ENCODE assay signal across 13 mouse cellular contexts in the genomic region with DNA sequence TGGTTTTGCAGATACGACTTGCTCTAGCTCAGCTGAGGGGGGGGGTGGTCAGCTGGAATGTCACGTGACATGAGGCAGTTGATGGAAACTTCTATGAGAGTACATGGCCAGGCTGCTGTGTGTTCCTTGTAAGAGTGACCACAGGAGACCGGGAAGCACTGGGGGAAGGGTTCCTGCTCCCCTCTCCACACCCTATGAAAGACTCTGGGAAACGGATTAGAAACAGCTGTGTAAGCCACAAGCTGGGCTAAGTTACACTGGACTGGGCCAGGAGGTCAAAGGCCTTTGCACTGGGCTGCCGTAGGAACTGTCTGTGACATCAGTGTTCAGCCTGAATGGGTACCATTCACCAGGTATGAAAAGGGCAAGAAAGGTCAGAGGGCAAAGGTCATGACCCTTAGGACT. TPM values are rescaled to one million over a fixed set of nuclear protein-coding genes. Genes with fewer than 3 reads are reported as not detected.
A peak's percentile ranks its signal among the peaks of the same experiment; 100 is the strongest.
DNase-seq lines count a peak whose midpoint lies in the region; ATAC-seq and TF ChIP-seq lines count a peak whose summit lies in the region.
"Had no signal": no experiment of that assay in that cellular context is flagged by ENCODE, and none has a peak within 500 bp of the region (broad histone marks: within the 10 kb centered on the region; RNA-seq: fewer than 3 reads in every experiment).

No protein-coding gene starts in this region.

- no peaks in the 10 kb centered on the region for H3K4me1 ChIP-seq in liver, adult 2 months (ENCODE audit: control insufficient read depth, insufficient read depth, low read length)
- H3K4me1 ChIP-seq: hindbrain, embryonic 15.5 days had no signal

- H3K27ac ChIP-seq in liver, adult 2 months (replicated peaks; ENCODE audit: insufficient read depth, low read depth, low read length) = no peak overlapping the region
- H3K27ac ChIP-seq: embryonic facial prominence, embryonic 13.5 days; hindbrain, embryonic 15.5 days; liver, embryonic 12.5 days had no signal

- peak; percentile 28 for DNase-seq in liver, adult 2 months (ENCODE audit: extremely low read depth, low read depth, low spot score)
- no peak for DNase-seq in liver
- peak; percentile 81 for DNase-seq in embryo, embryonic 9.5 days (ENCODE audit: extremely low spot score)
- peak; percentile 50 to 55 for DNase-seq in kidney, adult 8-10 months
- DNase-seq in ovary, postnatal 14 days (ENCODE audit: low spot score) = no peak
- DNase-seq: lung, postnatal 4 days; right cerebral cortex, postnatal 25 days had no signal

- H3ac ChIP-seq in myocyte (ENCODE audit: control insufficient read depth, insufficient read length) = no peak overlapping the region

- no peak for TF ChIP-seq POLR2A in liver, adult 2 months (IDR thresholded peaks at IDR 0.05; ENCODE audit: extremely low read depth, insufficient read depth, low read length)
- no peak for TF ChIP-seq POLR2A in myocyte (IDR thresholded peaks at IDR 0.05; ENCODE audit: insufficient read length, low read depth)

- no peaks in the 10 kb centered on the region for H3K36me3 ChIP-seq in liver, adult 2 months (ENCODE audit: control insufficient read depth, insufficient read depth, low read length)
- H3K36me3 ChIP-seq in myocyte (ENCODE audit: control insufficient read depth, insufficient read depth) = no peaks in the 10 kb centered on the region
- H3K36me3 ChIP-seq: embryonic facial prominence, embryonic 13.5 days; G1E; hindbrain, embryonic 15.5 days; liver, embryonic 12.5 days had no signal

- no peak for ATAC-seq in megakaryocyte progenitor cell, adult 5-6 weeks (replicated peaks; ENCODE audit: poor library complexity)
- ATAC-seq: liver, embryonic 12.5 days had no signal

- no peak overlapping the region for H3K9ac ChIP-seq in liver, adult 2 months (ENCODE audit: low read depth, low read length)
- H3K9ac ChIP-seq: embryonic facial prominence, embryonic 13.5 days; hindbrain, embryonic 15.5 days; liver, embryonic 12.5 days had no signal

- H3K4me2 ChIP-seq in myocyte (ENCODE audit: low read depth) = peak overlapping the region; percentile 64
- H3K4me2 ChIP-seq: embryonic facial prominence, embryonic 13.5 days; hindbrain, embryonic 15.5 days; liver, embryonic 12.5 days had no signal

- no peaks in the 10 kb centered on the region for H3K27me3 ChIP-seq in liver, adult 2 months (ENCODE audit: control insufficient read depth, insufficient read depth, low read length)
- H3K27me3 ChIP-seq in myocyte (ENCODE audit: control insufficient read depth, insufficient read depth, insufficient read length) = no peaks in the 10 kb centered on the region
- H3K27me3 ChIP-seq: embryonic facial prominence, embryonic 13.5 days; hindbrain, embryonic 15.5 days had no signal

- no peak for TF ChIP-seq CTCF in liver, adult 2 months (IDR thresholded peaks at IDR 0.05; ENCODE audit: low read depth, low read length)

- H3K79me2 ChIP-seq in liver, adult 2 months (ENCODE audit: control insufficient read depth, insufficient read depth, low read length) = no peaks in the 10 kb centered on the region
- H3K79me2 ChIP-seq in myocyte (ENCODE audit: control insufficient read depth, insufficient read depth) = no peaks in the 10 kb centered on the region

- WGBS in liver, adult 2 months = 59% methylated on average over 5 of the region's 5 CpGs

- no peak overlapping the region for H3K4me3 ChIP-seq in liver, adult 2 months (ENCODE audit: insufficient read depth, low read depth, low read length)
- no peak overlapping the region for H3K4me3 ChIP-seq in myocyte
- H3K4me3 ChIP-seq: embryonic facial prominence, embryonic 13.5 days; hindbrain, embryonic 15.5 days; liver, embryonic 12.5 days had no signal

TF ChIP-seq in myocyte, 11 proteins besides CTCF, POLR2A, EP300 and RAD21:
- no peak for TF ChIP-seq CEBPB (IDR thresholded peaks at IDR 0.05; ENCODE audit: insufficient read depth, poor library complexity, severe bottlenecking)
- TF ChIP-seq MAX (IDR thresholded peaks at IDR 0.05; ENCODE audit: low read depth) = no peak
- TF ChIP-seq TCF3 (IDR thresholded peaks at IDR 0.05; ENCODE audit: insufficient read length, low read depth) = no peak
- TF ChIP-seq MYOG (IDR thresholded peaks at IDR 0.05; ENCODE audit: control insufficient read depth in 1 of 3, insufficient read depth in 1 of 3, insufficient read length in 2 of 3, low read depth in 2 of 3) = peak; percentile 21 to 92 (median 82)
- no peak for TF ChIP-seq REST (IDR thresholded peaks at IDR 0.05; ENCODE audit: insufficient read depth, insufficient read length)
- TF ChIP-seq POLR2AphosphoS2 (IDR thresholded peaks at IDR 0.05; ENCODE audit: insufficient read length, low read depth) = no peak
- TF ChIP-seq MYOD1 (IDR thresholded peaks at IDR 0.05; ENCODE audit: control insufficient read depth in 1 of 3, insufficient read length in 2 of 3, low read depth in 2 of 3) = peak; percentile 32 to 87 (median 78)
- peak; percentile 86 for TF ChIP-seq USF1 (IDR thresholded peaks at IDR 0.05; ENCODE audit: low read depth)
- TF ChIP-seq TCF12 (IDR thresholded peaks at IDR 0.05; ENCODE audit: insufficient read depth, poor library complexity, severe bottlenecking) = peak; percentile 86

RNA-seq across cellular contexts. Expression of a gene that starts 14.1 kb away (rescaled TPM):
- total RNA-seq in liver, adult 2 months (2014; rRNA removed) = 0.55 and 0.67 TPM in 2 replicates
- 0.25 and 0.57 TPM in 2 replicates for polyA plus RNA-seq in liver, adult 2 months (2012; rRNA removed)
- polyA plus RNA-seq in myocyte (2012; fragmentation: generic; extraction: Trizol) = 8.2 TPM
- total RNA-seq in megakaryocyte progenitor cell, adult 5-6 weeks (2015) = 8.6 and 9.1 TPM in 2 replicates
- 3.8 and 10.8 TPM in 2 replicates for total RNA-seq in megakaryocyte progenitor cell, adult 5-6 weeks (2017)

Comparison
In these comparisons a context has a peak if more than half of its experiments do, and no peak if none do; other contexts are left out.
1. DNase-seq: peak in liver, adult 2 months (single experiment), embryo, embryonic 9.5 days (single experiment) and kidney, adult 8-10 months (2 of 2); none in liver (single experiment) and ovary, postnatal 14 days (single experiment).